Mouse (Mus musculus) CD4-positive, CD25-positive, alpha-beta regulatory T cell, adult 2 months (primary cell): ENCODE results near the gene Tnnc1.

Experiments used
- DNase-seq: peaks from one replicate; pipeline ENCODE4 v3.0.0-alpha.2; 2012; ENCODE audit warnings: low read depth, low spot score

Tnnc1 gene

DNA sequence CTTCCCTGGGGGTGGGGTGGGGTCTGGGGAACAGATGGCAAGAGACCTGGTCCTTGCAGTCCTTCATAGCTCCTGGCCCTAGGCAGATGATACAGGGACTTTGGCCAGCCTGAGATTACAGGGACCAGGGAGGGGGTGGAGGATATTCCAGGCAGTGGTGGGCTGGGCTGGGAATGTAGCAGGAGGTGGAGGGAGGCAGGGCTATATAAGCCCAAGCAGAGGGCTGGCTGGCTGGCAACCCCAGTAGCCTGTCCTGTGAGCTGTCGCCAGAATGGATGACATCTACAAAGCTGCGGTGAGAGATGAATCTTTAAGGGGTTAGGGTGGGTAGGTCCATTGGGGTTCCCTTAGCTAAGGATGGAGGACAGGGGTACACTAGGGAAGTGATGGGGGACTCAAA is at the start of gene Tnnc1:
Gene Tnnc1, plus strand, starts transcription at position 229 of the 400 bp plus-strand sequence.
- DNase-seq, result no peak

DNA sequence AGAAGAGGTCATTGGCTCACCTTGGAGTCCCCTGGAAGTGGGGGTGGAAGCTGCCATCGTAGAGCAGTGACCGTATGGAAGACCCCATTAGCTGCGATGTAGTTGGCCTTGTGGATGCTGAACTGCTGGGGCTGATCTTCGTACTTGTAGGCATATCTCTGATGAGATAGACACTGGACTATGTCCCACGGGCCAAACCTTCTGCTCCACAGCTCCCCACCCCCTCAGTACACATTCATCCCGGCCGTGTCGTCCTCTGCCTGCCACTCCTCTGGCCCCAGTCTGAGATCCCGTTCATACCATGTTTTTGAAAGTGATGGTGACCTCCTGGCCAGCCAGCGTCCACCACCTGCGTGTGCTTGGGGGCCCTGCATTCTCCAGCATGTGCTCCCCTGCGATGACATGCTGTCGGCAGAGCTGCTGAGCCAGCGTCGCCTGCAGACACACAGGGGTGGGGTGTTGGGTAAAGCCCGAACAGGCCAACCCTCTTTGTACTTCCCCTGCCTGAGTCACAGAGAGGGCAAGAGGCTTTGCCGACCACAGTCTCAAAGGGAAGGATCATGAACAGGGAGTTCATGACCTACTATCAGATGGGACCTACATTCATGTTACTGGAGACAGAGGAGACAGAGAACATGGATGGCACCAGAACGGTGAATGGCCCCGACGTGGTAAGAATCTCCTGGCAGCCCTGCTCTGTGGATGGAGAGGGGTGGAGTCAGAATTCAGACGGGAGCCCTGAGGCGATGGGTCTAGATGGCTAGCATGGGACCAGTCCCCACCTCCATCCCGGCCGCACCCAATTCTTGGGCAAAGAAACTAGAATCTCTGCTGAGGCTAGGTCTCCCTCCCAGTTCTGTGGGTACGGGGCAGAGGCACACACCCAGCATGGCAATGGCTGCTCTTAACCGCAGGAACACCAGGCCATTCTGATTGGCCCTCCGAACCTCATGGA is 47.6 kb upstream of the Tnnc1 start:
- peak; percentile 39 for DNase-seq

DNA sequence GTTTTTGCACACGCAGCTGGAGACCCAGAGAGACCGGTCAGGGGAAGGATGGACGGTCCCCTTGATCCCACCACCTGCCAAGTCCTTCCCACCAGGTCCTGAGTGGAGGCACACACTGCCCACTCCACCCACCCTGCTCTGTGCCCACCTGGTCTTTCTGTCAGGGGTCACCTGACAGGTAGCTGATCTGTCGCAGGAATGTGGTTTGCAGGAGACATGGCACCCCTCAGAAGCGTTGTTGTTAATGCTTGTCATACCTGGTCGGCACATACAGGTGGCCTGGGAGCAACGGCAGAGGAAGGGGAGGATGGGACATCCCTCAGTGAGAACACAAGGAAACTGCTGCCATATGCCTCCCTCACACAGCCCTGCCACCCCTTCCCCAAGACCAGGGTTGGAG is 46.9 kb upstream of the Tnnc1 start:
- no peak for DNase-seq

DNA sequence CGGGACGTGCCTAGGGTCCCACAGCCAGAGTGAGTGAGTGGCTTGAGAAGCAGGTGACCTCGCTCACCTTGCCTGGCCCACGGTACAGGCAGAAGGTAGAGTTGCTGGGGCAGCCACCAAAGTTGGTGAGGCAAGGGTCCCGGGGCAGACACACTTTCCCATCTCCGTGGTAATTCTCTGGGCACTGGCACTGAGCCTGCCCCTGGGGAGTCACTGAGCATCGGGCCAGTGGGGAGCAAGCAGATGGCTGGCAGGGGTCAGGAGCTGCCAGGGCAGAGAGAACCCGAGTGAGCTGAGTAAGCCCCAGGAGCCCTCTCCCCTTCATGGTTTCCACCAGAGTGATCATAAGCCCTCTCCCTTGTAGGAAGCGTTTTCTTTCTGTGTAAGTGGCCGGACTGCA is 46.5 kb upstream of the Tnnc1 start:
- DNase-seq, result no peak

DNA sequence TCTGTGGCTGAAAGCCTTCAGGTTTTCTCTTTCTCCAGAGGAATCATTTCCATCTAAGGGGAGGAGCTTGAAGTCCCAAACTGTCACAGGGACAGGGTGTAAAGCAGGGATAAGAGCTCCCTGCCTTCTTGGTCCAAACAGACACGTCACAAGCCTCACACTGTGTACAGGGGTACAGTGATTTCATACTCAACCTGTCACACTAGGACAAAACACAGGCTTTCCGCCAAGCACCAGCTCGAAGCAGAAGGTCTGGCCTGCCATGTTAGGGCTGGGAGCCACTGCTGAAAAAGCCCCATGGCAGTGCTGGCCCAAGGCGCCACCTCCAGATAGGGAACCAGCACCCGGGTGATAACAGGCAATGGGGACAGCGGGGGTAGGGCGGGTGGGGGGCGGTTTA is 44.0 kb upstream of the Tnnc1 start:
- DNase-seq, result no peak

DNA sequence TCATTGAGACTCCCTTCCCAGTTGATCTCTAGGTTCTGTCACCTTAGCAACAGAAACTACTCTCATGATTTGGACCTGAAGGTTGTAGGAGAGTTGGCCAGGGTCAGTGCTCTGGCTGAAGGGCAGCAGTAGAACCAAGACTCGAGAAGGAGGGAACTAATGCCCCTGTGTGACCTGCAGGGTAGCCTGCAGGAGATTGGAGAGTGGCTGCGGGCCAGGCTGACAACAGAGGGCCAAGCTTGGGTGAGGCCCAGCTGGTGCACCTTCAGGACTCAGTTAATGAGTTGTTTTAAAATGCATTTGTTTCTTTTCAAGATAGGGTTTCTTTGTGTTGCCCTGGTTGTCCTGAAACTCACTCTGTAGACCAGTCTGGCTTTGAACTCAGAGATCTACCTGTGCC is 43.1 kb upstream of the Tnnc1 start:
- DNase-seq, result no peak

DNA sequence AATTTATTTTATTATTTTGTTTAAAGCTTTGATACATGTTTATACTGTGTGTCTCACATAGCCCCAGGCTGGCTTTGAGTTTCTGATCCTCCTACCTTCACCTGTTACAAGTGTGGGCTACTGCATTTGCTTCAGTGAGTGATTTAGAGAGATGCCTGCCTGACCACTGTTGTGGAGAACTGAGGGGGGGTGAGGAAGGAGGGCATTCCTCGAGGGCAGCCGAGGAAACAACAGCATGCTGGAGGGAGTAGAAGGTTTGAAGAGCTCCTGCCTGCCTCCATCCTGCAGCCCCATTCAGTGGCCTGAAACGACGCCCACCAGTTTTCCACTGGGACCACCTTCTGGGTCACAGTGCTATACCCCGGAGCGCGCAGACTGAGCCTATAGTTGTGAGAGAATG is 42.7 kb upstream of the Tnnc1 start:
- DNase-seq, result no peak

DNA sequence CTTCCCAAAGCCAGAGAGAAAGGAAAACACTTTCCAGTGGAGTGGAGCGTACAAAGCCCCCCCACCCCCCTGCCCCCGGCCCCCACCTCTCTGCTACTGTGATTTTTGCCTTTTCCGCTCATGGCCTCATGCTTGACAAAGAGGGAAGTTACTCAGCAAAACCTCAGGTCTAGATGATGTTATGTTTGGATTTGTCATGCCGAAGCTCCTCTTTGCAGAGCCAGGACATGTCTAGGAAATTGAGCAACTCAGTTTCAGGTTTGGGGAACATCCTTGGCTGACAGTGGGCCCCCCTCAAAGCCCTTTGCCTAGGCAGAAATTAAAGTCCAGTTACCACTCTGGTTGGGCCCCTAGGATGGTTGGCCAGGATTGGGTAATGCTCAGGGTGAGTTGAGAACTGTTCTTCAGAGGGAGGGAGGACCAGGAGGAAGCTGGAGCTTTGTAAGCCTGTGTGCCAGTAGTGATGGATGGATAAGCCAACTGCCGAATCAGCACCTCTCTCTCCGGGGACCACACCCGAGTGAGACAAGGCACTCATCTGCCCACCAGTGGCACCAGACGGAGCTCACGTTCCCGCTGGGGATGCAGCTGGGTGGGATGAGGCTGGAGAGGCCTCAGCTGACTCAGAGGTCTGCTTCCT is 42.0 kb upstream of the Tnnc1 start:
- DNase-seq, result no peak

DNA sequence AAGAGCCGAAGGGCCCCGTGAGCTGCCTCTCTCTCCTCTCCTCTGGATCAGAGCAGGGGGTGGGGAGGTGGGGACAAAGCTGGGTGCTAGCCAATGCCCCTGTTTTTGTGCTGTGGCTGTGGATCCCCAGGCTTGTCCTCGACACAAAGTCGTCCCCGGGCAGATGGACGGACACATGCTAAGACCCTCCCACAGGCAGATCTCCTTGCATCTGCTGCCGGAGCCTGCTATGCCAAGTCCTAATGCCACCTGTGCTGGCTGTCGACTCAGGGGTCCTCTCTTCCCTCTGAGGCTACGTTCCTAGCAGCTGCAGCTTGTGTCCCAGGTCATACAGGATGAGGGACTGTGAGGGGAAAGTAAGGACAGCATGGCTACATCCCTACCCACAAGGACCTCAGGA is 41.3 kb upstream of the Tnnc1 start:
- DNase-seq, result no peak

DNA sequence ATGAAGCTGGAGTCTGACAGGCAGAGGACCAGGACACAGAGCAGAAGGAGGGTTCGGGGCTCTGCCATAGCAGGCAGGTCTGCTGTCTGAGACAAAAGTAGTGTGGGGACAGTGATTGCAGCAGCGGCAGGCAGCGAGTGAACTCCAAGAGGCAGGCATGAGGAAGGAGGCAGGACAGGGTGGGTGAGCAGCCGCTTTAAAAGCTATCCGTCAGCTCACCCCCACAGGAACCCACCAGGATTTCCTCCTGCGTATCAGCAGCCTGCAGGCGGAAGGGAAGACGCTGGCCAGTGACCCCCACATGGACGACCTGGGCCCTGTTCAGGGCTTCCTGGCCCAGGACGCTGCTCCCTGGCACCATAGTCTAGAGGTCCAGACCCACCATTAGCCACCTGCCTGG is 39.7 kb upstream of the Tnnc1 start, which contains the start of gene Stab1:
Gene Stab1, minus strand, starts transcription at position 217 of the 400 bp plus-strand sequence.
- no peak for DNase-seq

DNA sequence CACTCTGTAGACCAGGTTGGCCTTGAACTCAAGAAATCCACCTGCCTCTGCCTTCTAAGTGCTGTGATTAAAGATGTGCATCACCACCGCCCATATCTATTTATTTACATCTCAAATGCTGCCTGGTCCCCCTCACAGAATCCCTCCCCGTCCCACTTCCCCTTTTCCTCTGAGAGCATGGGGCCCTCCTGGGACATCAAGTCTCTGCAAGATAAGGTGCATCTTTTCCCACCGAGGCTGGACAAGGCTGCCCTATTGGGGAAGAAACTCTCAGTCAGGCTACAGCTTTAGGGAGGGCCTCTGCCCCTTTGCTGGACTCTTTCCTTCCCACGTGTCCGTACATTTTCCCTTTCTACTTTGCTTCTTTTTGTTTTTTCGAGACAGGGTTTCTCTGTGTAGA is 38.6 kb upstream of the Tnnc1 start:
- DNase-seq, result no peak

DNA sequence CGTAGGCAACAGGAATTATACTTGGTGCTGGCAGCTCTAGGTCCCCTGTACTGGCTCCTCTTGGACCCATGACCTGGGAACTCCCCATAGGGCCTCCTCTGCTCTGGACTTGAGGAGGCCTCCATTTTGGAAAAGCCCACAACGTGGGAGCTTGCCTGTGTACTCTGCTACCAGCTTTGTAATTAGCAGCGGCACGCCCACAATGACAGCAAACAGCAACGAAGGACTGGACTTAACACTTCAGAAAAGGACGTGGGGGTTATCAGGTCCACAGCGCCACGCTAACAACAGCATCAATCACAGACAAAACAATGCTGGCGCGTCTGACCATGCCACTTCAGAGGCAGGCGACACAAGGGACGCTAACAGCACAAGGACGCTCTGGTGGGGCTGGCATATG is 37.1 kb upstream of the Tnnc1 start:
- DNase-seq, result no peak

DNA sequence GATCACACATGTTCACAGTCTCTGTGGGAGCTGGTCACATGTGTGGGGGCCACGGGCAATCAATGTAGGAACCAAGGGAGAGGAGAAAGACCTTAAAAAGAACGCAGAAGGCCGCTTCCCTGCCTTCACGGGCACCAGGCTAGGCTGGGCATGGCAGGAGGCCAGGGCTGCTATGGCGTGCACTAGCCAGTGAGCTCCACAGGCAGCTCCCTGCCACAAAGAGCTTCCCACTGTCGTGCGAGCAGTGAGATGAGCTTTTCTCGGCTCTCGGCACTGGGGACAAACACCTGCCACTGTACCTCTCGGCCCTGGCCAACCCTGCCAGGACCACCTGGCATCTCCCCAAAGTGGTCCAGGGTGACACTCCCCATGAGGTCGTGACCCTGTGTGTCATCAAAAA is 36.7 kb upstream of the Tnnc1 start:
- no peak for DNase-seq

DNA sequence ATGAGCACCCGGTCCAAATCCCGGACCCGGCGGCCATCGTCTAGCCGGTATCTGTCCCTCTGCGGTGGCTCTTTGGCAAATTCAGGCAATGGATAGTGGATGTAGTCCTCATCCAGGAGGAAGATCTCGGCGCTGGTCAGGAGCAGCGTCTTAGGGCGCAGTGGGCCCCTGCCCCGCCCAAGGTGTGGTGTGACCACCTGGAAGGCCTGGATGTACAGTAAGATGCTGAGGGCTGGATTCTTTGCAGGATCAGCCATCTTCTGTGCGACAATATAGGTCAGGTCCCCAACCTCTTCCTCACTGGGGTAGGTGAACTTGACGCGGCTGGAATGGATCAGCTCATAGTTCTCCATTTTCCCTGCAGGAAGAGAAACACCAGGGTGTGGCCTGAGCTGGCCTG is 36.3 kb upstream of the Tnnc1 start:
- DNase-seq, result no peak

DNA sequence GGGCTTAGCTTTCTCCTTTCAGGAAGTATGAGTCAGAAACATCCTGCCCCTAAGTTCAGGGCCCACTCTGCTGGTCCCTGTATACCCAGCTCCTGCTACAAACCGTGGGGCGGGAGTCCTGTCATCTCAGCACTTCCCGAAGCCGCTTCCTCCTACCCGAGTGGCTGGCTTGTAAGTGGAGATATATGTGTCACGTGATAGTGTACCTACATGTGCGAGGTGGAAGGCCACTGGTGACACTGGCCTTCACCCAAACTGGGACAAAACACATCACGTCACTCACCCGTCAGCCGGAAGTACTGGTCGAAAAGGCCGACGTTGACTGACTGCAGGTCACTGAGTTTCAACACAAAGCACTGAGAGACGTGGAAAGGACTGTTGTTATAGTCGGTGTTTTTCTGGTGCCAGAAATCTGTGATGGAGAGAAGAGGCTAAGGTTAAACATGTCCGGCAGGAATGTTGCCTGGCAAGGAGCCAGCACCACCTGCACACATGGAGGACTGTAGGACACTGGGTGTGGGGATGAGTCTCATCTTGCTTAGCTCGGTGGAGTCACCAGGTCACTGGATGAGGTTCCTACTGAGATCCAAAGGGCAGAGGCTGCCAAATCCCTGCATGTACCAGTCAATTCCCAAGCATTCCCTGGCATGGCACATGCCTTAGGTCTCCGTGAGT is 35.2 kb upstream of the Tnnc1 start:
- no peak for DNase-seq

DNA sequence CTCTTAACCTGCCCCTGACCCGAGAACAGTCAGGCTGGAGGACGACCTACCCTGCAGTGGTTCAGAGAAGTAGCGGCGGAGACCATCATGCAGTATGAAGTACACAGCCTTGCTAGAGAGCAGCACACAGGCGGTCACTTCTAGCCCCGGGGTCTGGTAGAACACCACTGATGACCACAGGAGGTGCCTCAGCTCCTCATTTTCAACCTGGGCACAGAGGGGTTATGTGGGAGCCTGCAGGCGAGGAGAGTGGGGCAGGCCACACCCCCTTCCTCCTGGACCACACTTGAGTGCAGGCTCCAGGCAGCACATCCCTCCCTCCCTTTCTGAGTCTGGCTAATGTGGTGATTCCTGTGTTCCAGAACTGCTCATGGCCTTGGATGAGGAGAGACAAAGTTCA is 34.6 kb upstream of the Tnnc1 start:
- DNase-seq, result no peak

DNA sequence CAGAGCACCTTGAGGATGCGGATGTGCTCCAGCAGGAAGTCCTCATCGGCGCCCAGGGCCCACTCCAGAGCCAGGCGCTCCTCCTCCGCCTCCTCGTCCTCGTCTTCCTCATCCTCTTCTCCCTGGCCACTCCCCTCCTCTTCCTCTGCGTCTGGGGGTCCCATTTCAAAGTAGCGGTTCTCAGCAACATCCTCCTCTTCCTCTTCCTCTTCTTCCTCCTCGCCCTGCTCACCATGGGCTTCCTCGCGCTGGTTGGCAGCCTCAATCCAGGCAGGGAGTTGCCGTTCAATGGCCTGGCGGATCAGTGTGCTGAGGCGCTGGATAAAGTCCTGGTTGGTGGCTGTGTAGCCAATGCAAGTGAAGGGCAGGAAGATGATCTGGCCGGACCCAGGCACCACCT is 30.8 kb upstream of the Tnnc1 start:
- no peak for DNase-seq

DNA sequence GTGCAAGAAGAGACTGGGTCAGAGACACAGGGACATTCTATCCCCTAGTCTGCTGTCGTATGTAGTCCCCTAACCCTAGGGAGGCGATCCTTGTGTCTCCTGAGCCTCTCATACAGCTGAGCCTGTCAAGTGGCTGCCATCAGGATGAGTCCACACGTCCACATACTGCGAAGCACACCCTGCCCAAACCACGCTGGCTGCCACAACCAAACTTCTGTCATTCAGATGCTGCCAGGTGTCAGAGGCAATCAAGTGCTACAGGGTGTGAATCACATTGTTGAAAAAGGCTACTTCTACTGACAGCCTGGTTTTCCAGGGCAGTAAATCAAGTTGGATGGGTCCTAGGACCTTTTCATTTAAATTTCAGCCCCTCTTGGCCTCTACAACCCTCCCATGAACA is 30.4 kb upstream of the Tnnc1 start:
- DNase-seq, result no peak

DNA sequence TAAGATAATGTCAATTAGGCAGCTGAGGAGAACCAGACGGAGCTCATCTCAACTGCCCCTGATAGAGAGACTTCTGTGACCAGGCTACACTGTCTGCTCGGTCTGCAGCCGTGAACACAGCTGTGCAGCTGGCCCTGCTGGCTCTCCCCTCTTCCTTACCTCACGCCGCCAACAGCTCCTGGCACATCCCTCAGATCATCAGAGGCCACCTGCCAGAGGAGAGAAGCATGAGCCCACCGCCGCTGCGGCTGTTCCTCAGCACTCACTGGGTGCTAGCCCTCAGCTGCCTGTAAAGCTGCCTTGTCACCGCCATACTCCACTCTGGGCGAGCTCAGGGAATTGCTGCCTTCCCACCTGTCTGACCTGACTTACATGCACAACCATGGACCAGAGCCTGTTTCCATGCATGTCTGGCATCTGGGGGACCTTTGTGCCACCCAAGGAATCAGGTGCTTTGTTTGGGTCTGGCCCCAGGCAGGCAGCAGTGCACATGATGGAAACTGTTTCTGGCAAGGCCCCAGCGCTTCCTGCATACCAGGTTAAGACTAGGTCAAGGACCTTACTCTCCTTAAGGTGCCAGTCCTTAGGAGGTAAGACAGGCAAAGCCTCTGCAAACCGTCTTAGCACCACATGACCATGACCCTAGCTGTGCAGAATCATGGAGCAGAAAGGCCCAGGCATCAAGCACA is 28.3 kb upstream of the Tnnc1 start:
- no peak for DNase-seq

DNA sequence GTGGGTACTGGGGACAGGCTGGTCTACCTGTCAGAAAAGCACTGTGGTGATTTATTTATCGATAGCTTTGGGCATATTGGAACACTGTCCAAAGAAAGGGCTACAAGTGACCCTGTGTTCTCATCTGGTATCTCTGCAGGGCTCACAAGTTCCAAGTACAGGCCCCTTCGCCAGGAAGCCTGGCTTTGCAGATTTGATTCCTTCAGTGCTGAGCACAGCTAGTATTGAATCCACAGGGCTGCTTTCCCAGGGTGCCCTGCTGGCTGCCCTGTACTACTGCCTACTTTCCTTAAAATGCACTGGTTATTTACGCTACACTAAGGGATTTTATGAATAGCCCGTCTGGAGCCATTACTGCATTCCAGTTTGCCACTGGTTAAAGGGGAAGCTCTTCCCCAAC is 26.6 kb upstream of the Tnnc1 start:
- DNase-seq, result no peak

DNA sequence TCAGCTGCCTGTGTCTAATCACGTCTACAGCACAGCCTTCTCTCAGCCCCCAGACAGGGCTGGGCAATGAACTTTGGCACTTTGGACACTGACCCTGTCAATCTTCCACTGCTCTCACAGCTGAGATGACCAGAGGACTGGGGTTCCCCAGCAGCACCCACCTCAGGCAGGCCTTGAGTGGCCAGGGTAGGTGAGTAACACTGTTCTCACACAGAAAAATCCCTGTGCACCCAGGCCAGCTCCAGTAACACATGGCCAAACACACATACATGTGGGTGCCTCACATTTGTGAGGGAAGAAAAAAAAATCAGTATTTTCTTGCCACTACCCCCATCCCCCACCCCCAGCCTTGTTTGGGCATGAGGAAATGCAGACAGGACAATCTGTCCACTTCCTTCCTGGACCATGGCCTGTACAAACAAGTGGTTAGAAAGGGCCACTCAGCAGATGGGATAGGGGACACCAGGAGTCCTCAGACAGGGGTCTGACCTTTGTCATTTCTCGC is 25.3 kb upstream of the Tnnc1 start:
- no peak for DNase-seq

DNA sequence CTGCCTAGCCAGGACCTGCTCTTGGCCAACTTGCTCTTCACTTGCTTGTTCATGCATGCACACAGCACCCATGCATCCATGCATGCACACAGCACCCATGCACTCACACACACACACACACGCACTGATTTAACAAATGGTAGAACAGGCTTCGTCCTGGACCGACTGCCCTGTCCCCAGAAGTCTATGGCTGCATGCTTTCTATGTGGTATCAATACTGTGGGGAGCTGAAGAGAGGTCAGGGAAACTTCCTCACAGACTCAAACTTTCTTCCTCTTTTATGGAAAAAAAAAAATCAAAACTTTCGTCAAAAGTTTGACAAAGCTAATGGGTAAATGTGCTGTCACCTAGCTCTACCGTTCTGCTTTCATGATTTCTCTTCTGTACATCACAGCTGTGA is 24.6 kb upstream of the Tnnc1 start:
- DNase-seq, result no peak
